ENCODE assay signal across 11 mouse cellular contexts in genomic region chr8:120184366-120184765, GRCm38 (mm10). TPM values are rescaled to one million over a fixed set of nuclear protein-coding genes. Genes with fewer than 3 reads are reported as not detected.
A peak's percentile ranks its signal among the peaks of the same experiment; 100 is the strongest.
DNase-seq lines count a peak whose midpoint lies in the region; ATAC-seq and TF ChIP-seq lines count a peak whose summit lies in the region.
"Had no signal": no experiment of that assay in that cellular context is flagged by ENCODE, and none has a peak within 500 bp of the region (broad histone marks: within the 10 kb centered on the region; RNA-seq: fewer than 3 reads in every experiment).

No protein-coding gene starts in this region.

- DNase-seq in kidney, adult 18-20 months = no peak
- DNase-seq in gastrocnemius, postnatal 10 days = peak; percentile 44
- peak; percentile 57 for DNase-seq in limb, embryonic 14.5 days (ENCODE audit: low spot score)
- DNase-seq in spleen, adult 18-20 months = no peak
- no peak for DNase-seq in layer of hippocampus, adult 9-10 months (ENCODE audit: low spot score)
- DNase-seq: thymus, adult 18-20 months had no signal

- no peak overlapping the region for H3K9ac ChIP-seq in kidney, embryonic 16.5 days (replicated peaks; ENCODE audit: low read length)
- peak overlapping the region; percentile 27; the same call in 1 of the 2 replicates for H3K9ac ChIP-seq in embryonic facial prominence, embryonic 12.5 days
- no peak overlapping the region for H3K9ac ChIP-seq in limb, embryonic 14.5 days (ENCODE audit: low read depth, low read length, severe bottlenecking)

- no peaks in the 10 kb centered on the region for H3K9me3 ChIP-seq in kidney, embryonic 16.5 days (ENCODE audit: low read length)
- H3K9me3 ChIP-seq in embryonic facial prominence, embryonic 12.5 days = no peaks in the 10 kb centered on the region
- H3K9me3 ChIP-seq in limb, embryonic 14.5 days (ENCODE audit: control insufficient read depth, low read length) = no peaks in the 10 kb centered on the region

- no peak overlapping the region; the same call in 1 of the 2 replicates for H3K4me2 ChIP-seq in kidney, embryonic 16.5 days (replicated peaks; ENCODE audit: low read depth, low read length)
- H3K4me2 ChIP-seq in embryonic facial prominence, embryonic 12.5 days (replicated peaks) = no peak overlapping the region
- no peak overlapping the region for H3K4me2 ChIP-seq in limb, embryonic 14.5 days (replicated peaks; ENCODE audit: low read depth, low read length, severe bottlenecking)
- H3K4me2 ChIP-seq: liver, embryonic 11.5 days had no signal

- H3K36me3 ChIP-seq in kidney, embryonic 16.5 days (ENCODE audit: insufficient read depth, low read length) = no peaks in the 10 kb centered on the region
- H3K36me3 ChIP-seq in embryonic facial prominence, embryonic 12.5 days = no peaks in the 10 kb centered on the region
- H3K36me3 ChIP-seq in limb, embryonic 14.5 days (ENCODE audit: control insufficient read depth, insufficient read depth, low read length) = no peaks in the 10 kb centered on the region

- no peak for ATAC-seq in kidney, embryonic 16.5 days (ENCODE audit: low FRiP score, low TSS enrichment)
- ATAC-seq in embryonic facial prominence, embryonic 12.5 days (ENCODE audit: insufficient number of reproducible peaks, insufficient read depth, low FRiP score, low TSS enrichment) = 0 out of 2 replicates have a peak, but pooled peaks have one; percentile 7
- ATAC-seq in limb, embryonic 14.5 days (ENCODE audit: low FRiP score, low read depth) = peak; percentile 53
- ATAC-seq: inflammation-experienced regulatory T-cells, adult 6 months had no signal

- H3K4me3 ChIP-seq in kidney, embryonic 16.5 days (ENCODE audit: low read length) = no peak overlapping the region
- no peak overlapping the region for H3K4me3 ChIP-seq in embryonic facial prominence, embryonic 12.5 days
- H3K4me3 ChIP-seq in limb, embryonic 14.5 days (replicated peaks; ENCODE audit: low read length) = no peak overlapping the region

- TF ChIP-seq POLR2A in limb, embryonic 14.5 days (IDR thresholded peaks at IDR 0.05; ENCODE audit: borderline replicate concordance, extremely low read depth, insufficient read depth, insufficient read length) = no peak

- H3K27ac ChIP-seq in kidney, embryonic 16.5 days (ENCODE audit: low read length) = peak overlapping the region; percentile 17; the same call in 1 of the 2 replicates
- H3K27ac ChIP-seq in embryonic facial prominence, embryonic 12.5 days = peak overlapping the region; percentile 76
- H3K27ac ChIP-seq in limb, embryonic 14.5 days (replicated peaks; ENCODE audit: low read depth, low read length) = peak overlapping the region; percentile 40; the same call in 1 of the 2 replicates

- peaks cover 42% of the 10 kb centered on the region for H3K4me1 ChIP-seq in kidney, embryonic 16.5 days (ENCODE audit: insufficient read depth, low read length)
- peaks cover 45% of the 10 kb centered on the region for H3K4me1 ChIP-seq in embryonic facial prominence, embryonic 12.5 days
- peaks cover 34% of the 10 kb centered on the region for H3K4me1 ChIP-seq in limb, embryonic 14.5 days (ENCODE audit: control insufficient read depth, insufficient read depth, low read length)

- WGBS in kidney, embryonic 16.5 days = 15% methylated on average over 8 of the region's 9 CpGs
- 28% methylated on average over 9 of the region's 9 CpGs for WGBS in embryonic facial prominence, embryonic 12.5 days
- 16% methylated on average over 7 of the region's 9 CpGs for WGBS in limb, embryonic 14.5 days

- no peaks in the 10 kb centered on the region for H3K27me3 ChIP-seq in kidney, embryonic 16.5 days (ENCODE audit: insufficient read depth, low read length)
- H3K27me3 ChIP-seq in embryonic facial prominence, embryonic 12.5 days = no peaks in the 10 kb centered on the region
- H3K27me3 ChIP-seq in limb, embryonic 14.5 days (ENCODE audit: control insufficient read depth, insufficient read depth, low read length) = no peaks in the 10 kb centered on the region

RNA-seq across cellular contexts. Expression of gene Fam92b, which starts 7.1 kb away (rescaled TPM):
- polyA plus RNA-seq in kidney, embryonic 16.5 days (2015; fragmentation: Nextera tagmentation; extraction: Ambion mirVana) = 0.14 and 0.22 TPM in 2 replicates
- 0.70 and 1.7 TPM in 2 replicates for polyA plus RNA-seq in embryonic facial prominence, embryonic 12.5 days (2016; fragmentation: Nextera tagmentation; extraction: Ambion mirVana)
- not detected for total RNA-seq in gastrocnemius, postnatal 10 days (2021)
- polyA plus RNA-seq in limb, embryonic 14.5 days (2012; rRNA removed) = not detected in 2 replicates
- not detected in 2 replicates for polyA plus RNA-seq in limb, embryonic 14.5 days (2014; fragmentation: Nextera tagmentation; extraction: Ambion mirVana)
- total RNA-seq: ES-E14 had no signal
- polyA plus RNA-seq: inflammation-experienced regulatory T-cells, adult 6 months had no signal

RNA-seq across cellular contexts. Expression of gene Gse1, which starts 43.9 kb away (rescaled TPM):
- 6.7 and 7.9 TPM in 2 replicates for polyA plus RNA-seq in kidney, embryonic 16.5 days (2015; fragmentation: Nextera tagmentation; extraction: Ambion mirVana)
- 10.6 and 12.3 TPM in 2 replicates for polyA plus RNA-seq in embryonic facial prominence, embryonic 12.5 days (2016; fragmentation: Nextera tagmentation; extraction: Ambion mirVana)
- total RNA-seq in gastrocnemius, postnatal 10 days (2021) = 10 to 100 TPM; 25.5 to 38.6 TPM
- 32.6 and 43.9 TPM in 2 replicates for polyA plus RNA-seq in limb, embryonic 14.5 days (2012; rRNA removed)
- polyA plus RNA-seq in limb, embryonic 14.5 days (2014; fragmentation: Nextera tagmentation; extraction: Ambion mirVana) = 10.2 and 10.3 TPM in 2 replicates

Comparison
In these comparisons a context has a peak if more than half of its experiments do, and no peak if none do; other contexts are left out.
1. H3K27ac ChIP-seq: peak in every context shown above with its lines; median percentile 76 in embryonic facial prominence, embryonic 12.5 days; 40 in limb, embryonic 14.5 days; 17 in kidney, embryonic 16.5 days.
2. DNase-seq: peak in gastrocnemius, postnatal 10 days (single experiment) and limb, embryonic 14.5 days (single experiment); none in kidney, adult 18-20 months (single experiment), spleen, adult 18-20 months (0 of 2) and layer of hippocampus, adult 9-10 months (single experiment).